Mouse (Mus musculus): ENCODE results near the gene Cc2d2b. TPM values are rescaled to one million over a fixed set of nuclear protein-coding genes. Genes with fewer than 3 reads are reported as not detected.

Gene Cc2d2b
- total RNA-seq (2023), result not detected

DNA sequence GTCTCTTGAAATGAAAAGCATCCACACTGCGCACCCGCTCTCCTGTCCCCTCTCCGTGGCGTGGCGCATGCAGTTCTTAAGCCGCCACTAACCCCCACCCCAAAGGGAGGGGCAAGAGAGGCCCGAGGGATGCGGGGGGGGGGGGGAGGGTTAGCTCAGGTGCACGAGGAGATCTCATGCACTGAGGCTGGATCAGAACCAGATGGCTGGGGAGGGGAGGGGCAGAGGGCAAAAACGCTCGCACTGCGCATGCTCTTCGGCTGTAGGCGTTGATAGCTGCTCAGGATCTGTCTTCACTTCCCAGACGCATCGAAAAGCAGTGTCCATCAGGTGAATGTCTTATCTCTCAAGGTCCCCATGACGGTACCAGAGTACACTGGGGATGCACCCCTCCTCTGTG lies at the start of gene Cc2d2b:
TSS of gene Cc2d2b (plus strand) at position 195 of the 400 bp plus-strand sequence.

DNA sequence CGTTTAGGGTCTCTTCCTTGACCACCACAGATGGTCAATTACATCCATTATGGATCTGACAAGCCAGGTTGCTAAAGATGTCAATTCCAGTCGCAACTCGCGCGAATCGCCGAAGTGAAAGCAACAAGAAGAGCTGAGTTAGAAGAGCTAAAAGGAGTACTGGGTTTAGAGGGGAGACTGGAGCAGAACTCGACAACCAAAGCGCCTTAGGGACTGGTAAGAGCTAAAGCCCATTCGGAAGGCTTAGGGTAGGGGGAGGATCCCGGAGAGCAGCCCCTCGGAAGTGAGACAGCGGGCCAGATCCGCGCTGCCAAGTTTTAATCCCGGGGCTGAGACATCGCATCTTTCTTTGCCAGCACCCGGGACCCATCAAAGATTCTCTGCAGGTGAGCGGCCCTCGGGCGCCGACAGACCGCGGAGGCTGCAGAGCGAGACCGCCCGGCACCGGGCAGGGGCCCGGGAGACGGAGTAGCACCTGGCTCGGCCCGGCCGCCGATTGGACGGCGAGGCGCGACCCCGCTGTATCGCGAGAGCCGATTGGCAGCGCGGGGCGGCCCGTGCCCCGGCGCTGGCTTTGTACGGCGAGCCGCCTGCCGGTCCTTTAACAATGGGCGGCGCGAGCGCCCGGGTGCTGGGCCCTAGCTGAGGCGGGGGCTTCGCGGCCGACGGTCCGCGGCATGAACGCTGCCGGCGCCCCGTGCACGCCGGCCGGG lies 82.3 kb downstream of the Cc2d2b start, which contains the start of gene Ccnj:
TSS of gene Ccnj (plus strand) at position 577 of the 713 bp plus-strand sequence.

Other genes starting within 250 kb of the Cc2d2b start
- 1 to 10 TPM; 3.6 to 5.6 TPM for gene Sorbs1, start 235.0 kb upstream of the Cc2d2b start, total RNA-seq (2023)
- 10 to 100 TPM; 16.1 to 19.1 TPM for gene Aldh18a1, start 160.3 kb upstream of the Cc2d2b start, total RNA-seq (2023)
- 10 to 100 TPM; 16.1 to 19.5 TPM for gene Tctn3, start 136.5 kb upstream of the Cc2d2b start, total RNA-seq (2023)
- gene Entpd1, start 136.4 kb upstream of the Cc2d2b start, total RNA-seq (2023), result 100 to 1,000 TPM; 119 to 120 TPM
- 1 to 10 TPM; 5.2 to 6.2 TPM for gene Ccnj, start 82.5 kb downstream of the Cc2d2b start, total RNA-seq (2023)
- gene Zfp518a, start 146.0 kb downstream of the Cc2d2b start, total RNA-seq (2023), result 10 to 100 TPM; 13.1 to 14.3 TPM
- 10 to 100 TPM; 10.9 to 14.1 TPM for gene Blnk, start 245.8 kb downstream of the Cc2d2b start, total RNA-seq (2023)